Mouse (Mus musculus): Measurements from ENCODE around the gene Galnt3.

The Galnt3 gene

DNA sequence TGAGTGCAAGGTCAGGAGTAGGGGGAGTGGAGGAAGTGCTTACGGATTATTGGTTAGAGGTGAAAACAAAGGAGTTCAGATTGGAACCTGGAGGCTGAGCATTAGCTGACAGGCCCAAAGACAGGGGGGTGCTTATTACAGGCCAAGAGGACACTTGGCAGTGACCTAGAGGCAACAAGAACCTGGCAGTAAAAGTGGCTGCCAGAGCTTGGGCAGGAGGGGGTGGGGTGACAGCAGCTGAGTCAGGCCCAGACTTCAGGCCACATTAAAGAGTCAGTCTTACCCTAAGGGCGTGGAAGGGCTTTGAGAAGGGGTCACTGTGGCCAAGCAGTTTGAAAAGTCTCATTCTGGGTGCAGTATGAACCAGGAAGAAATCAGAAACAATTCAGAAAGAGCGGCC is 7.1 kb downstream of the Galnt3 start:
- in situ Hi-C loops (cut with MboI, MseI): no loop called here

DNA sequence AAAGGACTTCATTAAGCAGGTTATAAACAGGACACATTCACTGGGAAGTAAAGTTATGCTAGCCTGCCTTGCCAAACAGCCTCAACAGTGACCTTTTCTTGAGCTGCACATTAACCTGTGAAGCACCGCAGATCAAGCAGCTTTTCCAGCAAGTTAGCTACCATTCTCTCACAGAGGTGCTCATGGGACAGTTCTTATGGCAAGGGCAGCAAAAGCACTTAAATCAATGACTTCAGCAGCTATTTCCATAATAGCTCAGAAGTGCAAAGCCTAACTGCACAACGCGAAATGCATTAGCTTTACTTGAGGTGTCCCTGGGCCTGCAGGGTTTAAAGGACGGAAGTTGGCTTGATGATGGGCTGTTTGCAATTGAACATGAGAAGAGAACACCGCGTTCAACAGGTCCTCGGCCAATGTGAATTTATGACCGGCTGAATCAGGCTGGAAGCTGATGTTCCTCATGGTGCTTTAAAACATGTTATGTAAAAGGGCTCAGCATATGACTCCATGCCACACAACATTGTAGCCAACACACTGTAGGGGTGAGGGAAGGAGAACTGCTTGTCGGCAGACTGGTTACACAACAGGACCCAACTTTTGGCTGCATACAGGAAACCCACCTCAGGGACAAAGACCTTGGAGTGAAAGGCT is 16.8 kb downstream of the Galnt3 start:
- in situ Hi-C loops (cut with MboI, MseI): no loop called here

- in situ Hi-C loops (cut with MboI, MseI): no loop called here
These were observed 20.9 kb downstream of the Galnt3 start for GRCm38 (mm10) chr2:66103740-66104436.

GRCm38 (mm10) chr2:66101686-66102304 is 23.0 kb downstream of the Galnt3 start:
- in situ Hi-C loops (cut with MboI, MseI): no loop called here

- in situ Hi-C loops (cut with MboI, MseI): no loop called here
These were observed 24.0 kb downstream of the Galnt3 start for GRCm38 (mm10) chr2:66100671-66101351.

- in situ Hi-C loops (cut with MboI, MseI): no loop called here
These were observed 24.6 kb downstream of the Galnt3 start for GRCm38 (mm10) chr2:66100239-66100638.

GRCm38 (mm10) chr2:66094622-66095181 is 30.1 kb downstream of the Galnt3 start:
- in situ Hi-C loops (cut with MboI, MseI): no loop called here

DNA sequence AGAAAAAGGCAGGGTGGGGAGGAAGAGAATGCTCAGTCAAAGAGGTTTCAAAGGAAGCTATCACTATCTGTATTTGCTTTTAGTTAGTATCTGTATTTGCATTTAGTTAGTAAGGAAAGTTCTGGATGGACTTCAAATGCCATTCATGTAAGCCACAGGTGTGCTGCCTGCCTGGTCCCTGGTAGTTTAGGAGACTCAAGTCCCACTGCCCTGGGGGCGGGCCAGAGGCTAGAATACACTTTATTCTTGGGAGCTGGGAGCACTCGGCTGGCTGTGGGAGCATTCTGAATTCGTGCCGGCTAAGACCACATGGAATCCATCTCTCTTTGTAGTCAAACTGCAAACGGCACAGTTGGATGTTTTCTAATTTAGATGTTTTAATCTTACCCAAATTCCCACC is 33.5 kb downstream of the Galnt3 start:
- in situ Hi-C loops (cut with MboI, MseI): no loop called here

GRCm38 (mm10) chr2:66081876-66082275 is 42.9 kb downstream of the Galnt3 start:
- in situ Hi-C loops (cut with MboI, MseI): no loop called here

- in situ Hi-C loops (cut with MboI, MseI): no loop called here
These were observed 44.1 kb downstream of the Galnt3 start for GRCm38 (mm10) chr2:66080731-66081130.

DNA sequence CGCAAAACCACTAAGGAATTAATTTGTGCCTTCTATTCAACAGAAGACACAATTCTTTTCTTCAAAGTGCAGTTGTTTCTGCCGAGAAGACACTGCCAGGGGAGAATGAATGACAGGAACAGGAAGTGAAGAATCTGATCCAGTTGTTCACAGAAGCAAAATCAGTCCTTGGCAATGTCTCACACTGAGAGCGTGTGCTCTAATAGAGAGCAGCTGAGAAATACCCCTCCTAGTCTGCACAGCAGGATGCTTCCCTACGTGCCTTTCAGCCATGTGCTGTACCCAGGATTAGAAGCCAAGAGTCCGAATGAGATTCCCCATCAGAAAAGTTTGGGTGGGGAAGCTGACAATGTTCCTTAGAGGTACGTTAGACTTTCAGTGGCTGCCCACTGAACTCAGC is 55.3 kb downstream of the Galnt3 start:
- in situ Hi-C loops (cut with MboI, MseI): no loop called here

GRCm38 (mm10) chr2:66063291-66063690 is 61.5 kb downstream of the Galnt3 start:
- in situ Hi-C loops (cut with MboI, MseI): no loop called here

- in situ Hi-C loops (cut with MboI, MseI): loop anchor here in 1 of 2 experiments (5.0 kb wide), 1 partner anchor 252 kb away; no protein-coding TSS in a partner anchor
These were observed 80.2 kb downstream of the Galnt3 start for GRCm38 (mm10) chr2:66044405-66045089.

- in situ Hi-C loops (cut with MboI, MseI): loop anchor here in 1 of 2 experiments (5.0 kb wide), 1 partner anchor 251 kb away; no protein-coding TSS in a partner anchor
These were observed 81.1 kb downstream of the Galnt3 start for GRCm38 (mm10) chr2:66043441-66044404.

- in situ Hi-C loops (cut with MboI, MseI): loop anchor here in 1 of 2 experiments (5.0 kb wide), 1 partner anchor 250 kb away; no protein-coding TSS in a partner anchor
These were observed 82.8 kb downstream of the Galnt3 start for GRCm38 (mm10) chr2:66041917-66042419.

DNA sequence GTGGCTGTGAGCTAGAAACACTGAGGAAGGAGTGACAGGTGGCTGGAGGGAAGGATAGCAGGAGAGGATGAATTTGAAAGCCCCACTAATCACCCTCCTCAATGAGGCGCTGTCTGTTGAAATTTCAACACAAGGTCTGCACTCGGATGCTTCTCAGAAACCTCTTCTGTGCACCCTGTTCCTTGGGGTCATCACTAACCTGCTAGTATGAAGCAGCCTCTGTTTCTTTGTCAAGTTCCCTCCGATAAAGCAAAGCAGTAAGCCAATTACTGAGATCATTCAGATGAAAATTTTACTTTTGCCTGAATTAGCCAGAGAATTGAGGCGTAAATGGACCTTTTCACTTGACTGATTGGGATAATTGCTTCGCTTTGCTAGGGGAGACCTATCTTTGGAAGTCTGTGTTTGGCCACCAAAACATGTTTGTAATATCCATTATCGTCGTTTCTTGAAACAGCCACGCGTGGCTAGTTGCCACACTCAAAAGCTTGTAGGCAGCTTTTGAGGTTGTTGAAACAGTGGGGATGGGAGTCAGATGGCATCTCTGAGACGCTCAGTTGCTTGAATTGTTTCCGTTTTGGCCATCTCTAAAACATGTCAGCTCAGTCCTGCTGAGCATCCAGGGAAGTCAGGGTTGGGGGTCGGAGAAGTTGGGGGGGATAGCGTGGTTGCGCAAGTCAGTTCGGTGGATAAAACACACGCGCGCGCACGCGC is 83.4 kb downstream of the Galnt3 start:
- in situ Hi-C loops (cut with MboI, MseI): loop anchor here in 1 of 2 experiments (5.0 kb wide), 1 partner anchor 249 kb away; no protein-coding TSS in a partner anchor

- in situ Hi-C loops (cut with MboI, MseI): loop anchor here in 1 of 2 experiments (5.0 kb wide), 1 partner anchor 248 kb away; no protein-coding TSS in a partner anchor
These were observed 84.2 kb downstream of the Galnt3 start for GRCm38 (mm10) chr2:66040611-66041010.

- in situ Hi-C loops (cut with MboI, MseI): loop anchor here in 1 of 2 experiments (5.0 kb wide), 1 partner anchor 42 kb away; no protein-coding TSS in a partner anchor
These were observed 89.7 kb downstream of the Galnt3 start for GRCm38 (mm10) chr2:66034907-66035679.
